8 mouse cellular contexts compared by ENCODE assay signal in the genomic region with DNA sequence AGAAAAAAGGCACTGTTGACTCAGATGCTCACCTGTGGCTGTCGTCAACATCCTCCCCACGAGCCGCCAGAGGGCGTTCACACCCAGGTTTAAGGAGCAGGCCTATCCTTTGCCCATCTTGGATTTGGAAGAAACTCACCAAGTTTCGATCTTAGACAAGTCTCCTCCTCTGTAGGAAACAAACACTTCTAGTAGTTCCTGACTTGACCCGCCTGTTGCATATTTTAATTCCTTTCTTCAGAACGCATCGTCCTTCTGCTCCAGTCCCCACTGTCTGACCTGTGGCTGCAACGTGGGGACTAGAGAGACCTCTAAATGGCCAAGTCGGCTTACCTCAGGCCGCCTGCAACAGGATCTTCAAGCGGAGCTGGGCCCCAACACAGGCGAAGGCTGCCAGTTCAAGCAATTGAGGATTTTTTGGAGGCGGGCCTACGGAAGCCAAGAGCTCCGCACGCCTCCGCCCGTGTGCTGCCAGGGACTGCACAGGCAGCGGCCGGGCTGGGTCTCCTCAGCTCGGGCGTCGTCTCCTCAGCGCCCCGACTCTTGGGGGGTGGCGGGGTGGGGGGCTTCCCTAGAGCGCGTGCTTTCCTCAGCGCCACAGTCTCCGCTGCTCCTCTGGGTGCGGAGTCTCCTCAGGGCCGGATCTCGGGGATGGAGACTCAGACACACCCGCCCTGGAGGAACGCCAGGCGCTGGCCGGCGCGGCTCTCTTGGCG. TPM values are rescaled to one million over a fixed set of nuclear protein-coding genes. Genes with fewer than 3 reads are reported as not detected.
DNase-seq lines count a peak whose midpoint lies in the region; ATAC-seq and TF ChIP-seq lines count a peak whose summit lies in the region.

No protein-coding gene starts in this region.

- H3K9ac ChIP-seq in lung, embryonic 14.5 days, result peak overlapping the region; percentile 77

- POLR2A ChIA-PET in Patski (lab: Charles Lee), result no interaction called here

- peak overlapping the region; percentile 71 for H3K4me2 ChIP-seq in lung, embryonic 14.5 days

- peaks cover 3% of the 10 kb centered on the region; the same call in 1 of the 2 replicates for H3K36me3 ChIP-seq in lung, embryonic 14.5 days (ENCODE audit: insufficient read depth)
- H3K36me3 ChIP-seq in thymus, adult 2 months (ENCODE audit: control insufficient read depth, insufficient read depth, low read length), result no peaks in the 10 kb centered on the region

- peak; percentile 34 for DNase-seq in Patski (ENCODE audit: low read depth, low spot score)
- peak; percentile 73 for DNase-seq in cerebellum, adult 8-10 months
- DNase-seq in layer of hippocampus, adult 8-10 months (ENCODE audit: low spot score in 2 of 2), result peak; percentile 58 to 79
- DNase-seq in lung, embryonic 14.5 days, result peak; percentile 87
- DNase-seq in thymus, adult 2 months, result peak; percentile 63

- TF ChIP-seq CTCF in Patski (IDR thresholded peaks at IDR 0.05), result peak; percentile 95
- peak; percentile 78 for TF ChIP-seq CTCF in lung, embryonic 14.5 days (IDR thresholded peaks at IDR 0.05; ENCODE audit: low read depth)
- peak; percentile 76 for TF ChIP-seq CTCF in olfactory bulb, adult 2 months (IDR thresholded peaks at IDR 0.05; ENCODE audit: insufficient read depth, low read depth, low read length)
- TF ChIP-seq CTCF in thymus, adult 2 months (IDR thresholded peaks at IDR 0.05; ENCODE audit: borderline replicate concordance, control insufficient read depth, extremely low read depth, insufficient read depth, low read length, poor library complexity), result peak; percentile 17; the same call in 1 of the 2 replicates

- ATAC-seq in Patski, result peak; percentile 77
- peak; percentile 84 for ATAC-seq in frontal cortex, adult (ENCODE audit: low TSS enrichment)
- peak; percentile 65 to 74 for ATAC-seq in hematopoietic stem cell, adult 5-6 weeks (replicated peaks in 1 of 2; ENCODE audit: insufficient read depth in 1 of 2, low FRiP score in 2 of 2, low TSS enrichment in 1 of 2, low read depth in 1 of 2, poor library complexity in 2 of 2, severe bottlenecking in 2 of 2)
- peak; percentile 52 for ATAC-seq in lung, embryonic 14.5 days (ENCODE audit: insufficient read depth)

- CTCF ChIA-PET in Patski (lab: Charles Lee), result interaction anchor here (0.8 to 1.4 kb wide), 3 partner anchors 14 to 391 kb away, joined by 3 to 5 read pairs (median 3); no protein-coding TSS in a partner anchor

- in situ Hi-C loops in Patski (cut with MboI; ENCODE audit: low pct_unique_long_range_greater_than_20kb), result loop anchor here (5.0 kb wide), 1 partner anchor 513 kb away; no protein-coding TSS in a partner anchor

- no peak for TF ChIP-seq POLR2A in olfactory bulb, adult 2 months (IDR thresholded peaks at IDR 0.05; ENCODE audit: insufficient read depth, low read depth, low read length)
- no peak for TF ChIP-seq POLR2A in thymus, adult 2 months (IDR thresholded peaks at IDR 0.05; ENCODE audit: control insufficient read depth, extremely low read depth, insufficient read depth, low read length, poor library complexity)

- 0% methylated on average over 38 of the region's 41 CpGs for WGBS in lung, embryonic 14.5 days
- WGBS in olfactory bulb, adult 2 months, result under 1% methylated on average over 41 of the region's 41 CpGs
- WGBS in thymus, adult 2 months, result under 1% methylated on average over 41 of the region's 41 CpGs

- peak overlapping the region; percentile 97 for H3K27ac ChIP-seq in lung, embryonic 14.5 days (ENCODE audit: low read depth)
- H3K27ac ChIP-seq in olfactory bulb, adult 2 months (ENCODE audit: insufficient read depth, low read depth, low read length), result no peak overlapping the region
- H3K27ac ChIP-seq in thymus, adult 2 months (ENCODE audit: control insufficient read depth, insufficient read depth, low read length), result no peak overlapping the region; the same call in 1 of the 2 replicates

- H3K9me3 ChIP-seq in lung, embryonic 14.5 days (ENCODE audit: low read depth, low read length), result no peaks in the 10 kb centered on the region

- peaks cover 14% of the 10 kb centered on the region for H3K27me3 ChIP-seq in Patski
- no peaks in the 10 kb centered on the region for H3K27me3 ChIP-seq in lung, embryonic 14.5 days (ENCODE audit: insufficient read depth, low read length)
- no peaks in the 10 kb centered on the region for H3K27me3 ChIP-seq in thymus, adult 2 months (ENCODE audit: control insufficient read depth, insufficient read depth, low read length)

- peak overlapping the region; percentile 63 for H3K4me3 ChIP-seq in lung, embryonic 14.5 days (ENCODE audit: low read depth, low read length)
- H3K4me3 ChIP-seq in olfactory bulb, adult 2 months (ENCODE audit: insufficient read depth, low read depth, low read length), result peak overlapping the region; percentile 60
- H3K4me3 ChIP-seq in thymus, adult 2 months (ENCODE audit: control insufficient read depth, insufficient read depth, low read length), result peak overlapping the region; percentile 73

- no peaks in the 10 kb centered on the region for H3K4me1 ChIP-seq in lung, embryonic 14.5 days (ENCODE audit: insufficient read depth)
- H3K4me1 ChIP-seq in olfactory bulb, adult 2 months (ENCODE audit: control insufficient read depth, insufficient read depth, low read length), result no peaks in the 10 kb centered on the region
- H3K4me1 ChIP-seq in thymus, adult 2 months (replicated peaks; ENCODE audit: control insufficient read depth, insufficient read depth, low read length), result 0 out of 2 replicates have a peak, but pooled peaks cover 6% of the 10 kb centered on the region

RNA-seq across cellular contexts. Expression of gene Dsel, which starts 0.5 kb away (rescaled TPM):
- 9.0 TPM for polyA plus RNA-seq in Patski (2021)
- 8.5 and 9.5 TPM in 2 replicates for total RNA-seq in hematopoietic stem cell, adult 5-6 weeks (2017)
- 10 to 100 TPM; 17.4 to 23.8 (median 20.9) TPM for total RNA-seq in layer of hippocampus, adult 8-10 months (2022)
- 13.2 and 14.2 TPM in 2 replicates for polyA plus RNA-seq in lung, embryonic 14.5 days (2014; fragmentation: Nextera tagmentation; extraction: Ambion mirVana)
- not detected in 2 replicates for polyA plus RNA-seq in olfactory bulb, adult 2 months (2012; ENCODE audit: insufficient read depth, insufficient read length, low replicate concordance, missing spikeins)
- polyA plus RNA-seq in thymus, adult 2 months (2012; rRNA removed), result 3.8 and 4.3 TPM in 2 replicates

Comparison
In these comparisons a context has a peak if more than half of its experiments do, and no peak if none do; other contexts are left out.
1. DNase-seq: peak in every context shown above with its lines; median percentile 87 in lung, embryonic 14.5 days; 73 in cerebellum, adult 8-10 months; 68 in layer of hippocampus, adult 8-10 months; 63 in thymus, adult 2 months; 34 in Patski.
2. CTCF ChIP-seq: peak in every context shown above with its lines; median percentile 95 in Patski; 78 in lung, embryonic 14.5 days; 76 in olfactory bulb, adult 2 months; 17 in thymus, adult 2 months.